Mouse (Mus musculus) ES-E14 (cell line): ENCODE measurements around the gene Zc3hav1l.

ENCODE experiments used
- CHD2 ChIP-seq: IDR thresholded peaks from 2 replicates; pipeline ENCODE4 v1.6.1; 2014; ENCODE audit warnings: mild to moderate bottlenecking, low read depth, low read length, inconsistent platforms
- HCFC1 ChIP-seq: IDR thresholded peaks from 2 replicates; pipeline ENCODE4 v1.6.1; 2012; ENCODE audit warnings: low read length, inconsistent platforms, borderline replicate concordance; ENCODE audit not compliant: insufficient read depth
- MAFK ChIP-seq: IDR thresholded peaks from 2 replicates; pipeline ENCODE4 v1.6.1; 2014; ENCODE audit warnings: mild to moderate bottlenecking, low read depth, low read length, inconsistent platforms; ENCODE audit not compliant: insufficient read depth
- ZNF384 ChIP-seq: IDR thresholded peaks from 2 replicates; pipeline ENCODE4 v1.6.1; 2012; ENCODE audit warnings: low read depth, low read length, inconsistent platforms

DNA sequence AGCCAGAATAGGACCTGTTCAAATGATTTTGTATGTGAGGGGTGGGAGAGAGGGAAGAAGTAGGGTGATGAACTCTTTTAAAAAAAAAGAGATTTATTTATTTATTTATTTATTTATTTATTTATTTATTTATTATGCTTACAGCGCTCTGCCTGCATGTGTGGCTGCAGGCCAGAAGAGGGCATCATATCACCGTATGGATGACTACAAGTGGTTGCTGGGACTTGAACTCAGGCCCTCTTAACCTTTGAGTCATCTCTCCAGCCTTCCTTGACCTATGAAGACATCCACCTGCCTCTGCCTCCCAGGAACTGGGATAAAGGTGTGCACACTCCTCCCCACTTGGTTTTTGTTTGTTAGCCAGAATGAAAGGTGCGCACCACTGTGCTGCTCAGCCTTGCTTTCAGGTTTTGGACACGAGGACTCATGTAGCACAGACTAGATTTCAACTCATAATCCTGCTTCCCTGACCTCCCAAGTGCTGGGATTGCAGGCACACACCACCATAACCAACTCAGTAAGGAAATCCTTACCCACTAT, 38.2 kb upstream of the Zc3hav1l start:
- no peak for TF ChIP-seq CHD2
- TF ChIP-seq HCFC1: no peak
- TF ChIP-seq MAFK: no peak
- TF ChIP-seq ZNF384: no peak
